Mouse (Mus musculus): ENCODE results near the gene Slc36a4.

Slc36a4 gene

GRCm38 (mm10) chr9:15709599-15710381, at the start of gene Slc36a4:
Gene Slc36a4 (plus strand): TSS chr9:15709738.
- DNase-seq (ENCODE audit: low spot score): peak; percentile 86

GRCm38 (mm10) chr9:15664606-15665005, 44.9 kb upstream of the Slc36a4 start:
- DNase-seq (ENCODE audit: low spot score): no peak

DNA sequence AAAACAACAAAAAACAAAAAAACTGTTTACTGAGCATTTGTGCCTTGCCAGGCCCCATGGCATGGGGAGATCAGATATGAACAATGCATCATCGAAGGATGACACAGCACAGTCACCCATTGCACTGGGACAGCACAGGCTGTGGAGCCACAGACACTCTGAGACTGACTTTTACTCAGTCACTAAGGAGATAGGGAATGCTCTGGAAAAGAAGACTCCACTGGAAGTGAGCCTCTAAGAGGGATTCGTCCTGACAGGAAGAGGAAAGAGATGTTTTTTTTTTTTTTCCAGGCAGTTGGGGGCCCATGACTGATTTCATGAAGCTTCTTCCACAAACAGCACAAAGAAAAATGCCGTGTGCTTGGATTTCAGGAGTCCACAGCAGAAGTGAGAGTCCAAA, 40.1 kb upstream of the Slc36a4 start:
- DNase-seq (ENCODE audit: low spot score): no peak

DNA sequence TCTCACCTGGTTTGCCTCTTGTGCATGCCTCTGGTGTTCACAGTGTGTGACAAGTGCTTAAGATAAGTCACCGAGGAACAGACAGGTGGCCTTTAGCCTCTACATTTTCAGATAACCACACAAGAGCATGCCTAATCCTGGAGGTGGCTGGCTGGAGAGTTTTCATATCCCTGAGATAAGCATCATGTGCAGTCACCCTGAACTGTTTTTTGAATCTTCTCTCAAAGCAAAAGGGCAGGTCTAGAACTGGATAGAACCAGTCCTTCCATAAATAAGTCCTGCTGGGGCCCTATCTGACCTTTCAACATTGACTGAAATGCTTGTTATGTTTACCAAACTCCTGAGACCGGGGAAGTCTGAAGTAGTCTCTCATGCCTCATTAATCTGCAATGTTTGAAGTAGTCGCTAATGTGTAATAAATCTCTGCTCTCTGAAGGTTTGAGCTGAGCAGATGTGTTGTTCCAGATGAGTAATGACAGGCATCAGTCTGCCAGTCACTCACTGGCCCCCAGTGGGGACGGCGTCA, 39.5 kb upstream of the Slc36a4 start:
- no peak for DNase-seq (ENCODE audit: low spot score)

- no peak for DNase-seq (ENCODE audit: low spot score)
These were observed 37.3 kb upstream of the Slc36a4 start for GRCm38 (mm10) chr9:15672251-15672650.

GRCm38 (mm10) chr9:15681855-15682466, 27.6 kb upstream of the Slc36a4 start:
- peak; percentile 86 for DNase-seq (ENCODE audit: low spot score)

GRCm38 (mm10) chr9:15685215-15685614, 24.3 kb upstream of the Slc36a4 start:
- DNase-seq (ENCODE audit: low spot score): peak; percentile 81

- DNase-seq (ENCODE audit: low spot score): no peak
These were observed 22.2 kb upstream of the Slc36a4 start for GRCm38 (mm10) chr9:15687358-15687757.

GRCm38 (mm10) chr9:15693847-15694246, 15.7 kb upstream of the Slc36a4 start:
- DNase-seq (ENCODE audit: low spot score): no peak

- DNase-seq (ENCODE audit: low spot score): no peak
These were observed 14.5 kb upstream of the Slc36a4 start for GRCm38 (mm10) chr9:15694989-15695388.

- DNase-seq (ENCODE audit: low spot score): peak; percentile 38
These were observed 3.8 kb upstream of the Slc36a4 start for GRCm38 (mm10) chr9:15705706-15706105.

- DNase-seq (ENCODE audit: low spot score): no peak
These were observed 449 bp upstream of the Slc36a4 start for GRCm38 (mm10) chr9:15708979-15709598.

- no peak for DNase-seq (ENCODE audit: low spot score)
These were observed 1.5 kb downstream of the Slc36a4 start for GRCm38 (mm10) chr9:15710821-15711565.

DNA sequence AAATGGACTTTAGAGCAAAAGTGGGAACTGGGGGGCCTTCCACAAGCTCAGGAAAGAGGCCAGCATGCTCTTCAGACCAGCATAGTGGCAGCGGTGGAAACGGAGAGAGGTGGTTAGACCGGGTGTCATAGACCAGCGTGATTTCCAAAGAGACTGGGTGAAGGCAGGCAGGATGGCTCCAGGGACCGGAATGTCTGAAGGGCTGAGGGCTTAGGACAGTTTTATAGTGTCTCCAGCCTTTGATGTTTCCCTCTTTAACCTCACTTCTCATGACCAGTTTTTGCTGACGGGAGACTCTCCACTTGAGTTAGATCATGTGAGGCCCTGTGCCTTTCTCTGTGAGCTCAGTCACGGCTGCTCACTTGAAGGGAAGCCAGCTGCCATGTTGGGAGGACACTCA, 2.1 kb downstream of the Slc36a4 start:
- DNase-seq (ENCODE audit: low spot score): no peak

- no peak for DNase-seq (ENCODE audit: low spot score)
These were observed 5.3 kb downstream of the Slc36a4 start for GRCm38 (mm10) chr9:15714792-15715191.

DNA sequence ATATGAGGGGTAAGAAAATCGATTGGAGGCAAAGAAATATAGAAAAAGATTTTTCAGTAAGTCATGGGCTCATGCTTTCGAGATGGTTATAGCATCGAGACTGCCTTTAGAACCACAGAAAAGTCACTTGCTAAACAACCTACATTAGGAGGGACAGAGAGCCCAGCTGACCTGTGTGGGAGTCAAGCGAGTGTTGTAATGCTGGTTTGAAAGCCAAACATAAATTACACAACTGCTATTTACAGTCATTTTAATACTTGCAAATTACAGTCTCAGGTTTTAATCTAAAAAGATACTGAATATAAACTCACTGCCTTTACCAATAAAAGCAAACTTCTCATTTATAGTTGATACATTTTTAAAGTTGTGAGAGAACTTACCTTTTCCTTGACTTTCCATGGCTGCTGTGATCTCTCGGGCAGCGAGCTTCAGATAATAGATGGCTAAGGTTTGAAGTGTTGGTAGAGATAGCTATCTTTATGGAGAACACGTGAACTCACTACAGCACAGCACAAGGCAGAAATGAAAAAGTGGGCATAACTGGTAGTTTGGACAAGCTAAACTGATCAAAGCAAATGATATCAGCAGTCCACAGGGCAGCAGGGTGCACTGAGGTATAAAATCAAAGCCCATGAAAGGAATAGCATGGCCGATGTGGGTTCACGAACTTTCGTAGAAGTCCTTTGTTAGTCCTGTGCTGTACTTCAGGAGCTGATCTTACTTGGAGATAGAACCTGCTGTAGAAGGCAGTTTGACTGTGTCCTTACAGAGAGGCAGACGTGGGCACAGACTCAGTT, 5.9 kb downstream of the Slc36a4 start:
- no peak for DNase-seq (ENCODE audit: low spot score)

- DNase-seq (ENCODE audit: low spot score): no peak
These were observed 7.8 kb downstream of the Slc36a4 start for GRCm38 (mm10) chr9:15717363-15717762.

DNA sequence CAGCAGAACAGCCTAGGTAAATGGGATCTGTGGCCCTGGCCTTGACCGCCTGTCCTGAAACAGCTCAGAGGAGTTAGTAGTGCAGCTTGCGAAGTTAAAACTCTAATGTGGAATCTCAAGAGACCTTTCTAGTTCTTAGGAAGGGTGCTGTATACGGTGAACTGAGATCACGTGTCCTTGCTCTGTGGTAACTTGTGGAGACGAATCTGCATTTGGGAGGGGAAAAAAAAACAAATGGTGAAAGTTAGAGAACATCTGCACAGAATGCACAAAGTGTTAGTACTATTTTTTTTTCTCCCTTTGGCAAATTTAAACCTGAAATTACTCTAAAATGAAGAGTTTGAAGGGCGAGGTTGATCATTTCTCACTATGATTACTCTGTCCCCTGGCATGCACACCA, 8.8 kb downstream of the Slc36a4 start:
- no peak for DNase-seq (ENCODE audit: low spot score)

DNA sequence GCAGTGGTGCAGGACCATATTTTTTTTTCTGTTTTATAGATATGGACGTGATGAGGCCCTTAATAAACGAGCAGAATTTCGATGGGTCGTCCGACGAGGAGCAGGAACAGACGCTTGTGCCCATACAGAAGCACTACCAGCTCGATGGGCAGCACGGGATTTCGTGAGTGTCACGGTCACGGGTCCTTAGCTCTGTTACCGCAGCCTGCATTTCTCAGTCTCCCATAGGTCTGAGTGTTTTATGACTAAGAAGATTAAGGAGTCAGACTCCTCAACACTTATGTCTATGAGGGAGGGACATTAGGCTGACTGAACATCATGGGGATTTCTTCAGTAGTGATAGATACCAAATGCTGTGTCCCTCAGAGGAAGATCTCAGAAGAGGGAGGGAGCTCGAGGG, 10.1 kb downstream of the Slc36a4 start:
- DNase-seq (ENCODE audit: low spot score): no peak

- no peak for DNase-seq (ENCODE audit: low spot score)
These were observed 11.0 kb downstream of the Slc36a4 start for GRCm38 (mm10) chr9:15720556-15720955.

- no peak for DNase-seq (ENCODE audit: low spot score)
These were observed 11.8 kb downstream of the Slc36a4 start for GRCm38 (mm10) chr9:15721226-15721833.
